Mouse (Mus musculus): ENCODE measurements around the gene Nfya. TPM values are rescaled to one million over a fixed set of nuclear protein-coding genes. Genes with fewer than 3 reads are reported as not detected.

The Nfya gene
- 100 to 1,000 TPM; 106 to 110 TPM for total RNA-seq (2023)

DNA sequence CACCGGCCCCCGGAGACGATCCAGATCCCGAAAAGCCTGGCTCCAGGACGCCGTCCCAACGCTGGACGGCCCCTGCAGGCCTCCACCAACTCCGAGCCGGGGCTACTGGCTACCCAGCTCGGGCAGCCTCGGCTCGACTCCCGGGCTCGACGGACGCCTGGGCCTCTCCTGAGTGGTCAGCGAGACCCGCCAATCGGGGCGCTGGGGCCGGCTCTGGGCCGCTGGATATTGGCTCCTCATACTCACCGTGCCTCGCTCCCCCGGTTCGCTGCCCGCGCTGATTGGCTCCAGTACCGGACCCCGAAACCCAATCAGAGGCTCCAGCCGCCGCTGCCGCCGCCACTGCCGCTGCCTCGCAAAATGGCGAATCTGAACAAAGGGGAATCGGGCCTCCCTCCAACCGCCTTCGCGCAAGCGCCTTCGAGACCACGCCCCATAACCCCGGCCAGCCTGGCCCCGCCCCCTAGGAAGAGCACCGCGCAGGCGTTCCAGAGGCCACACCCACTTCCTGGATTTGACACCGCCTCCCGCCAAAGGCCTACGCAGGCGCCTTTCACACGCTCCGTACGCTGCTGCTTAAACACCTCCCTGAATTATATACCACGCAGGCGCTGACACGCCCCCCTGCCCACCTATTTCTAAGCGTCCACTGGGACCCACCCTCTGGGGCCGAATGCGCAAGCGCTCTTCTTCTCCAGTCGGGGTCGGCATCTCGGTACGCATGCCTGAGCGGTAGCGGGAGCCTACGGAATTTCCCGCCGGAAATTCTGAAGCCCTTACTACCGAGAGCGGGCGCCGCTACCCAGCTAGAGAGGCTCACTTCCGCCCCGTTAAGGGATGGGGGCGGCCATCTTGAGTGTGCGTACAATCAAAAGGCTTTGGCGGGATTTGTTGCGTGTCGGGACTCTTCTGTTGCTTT lies at the start of gene Nfya, which contains the start of gene Oard1:
Gene Nfya (minus strand): TSS at position 527 of the 919 bp plus-strand sequence.
Gene Oard1 (plus strand): TSS at position 635 of the 919 bp plus-strand sequence.

DNA sequence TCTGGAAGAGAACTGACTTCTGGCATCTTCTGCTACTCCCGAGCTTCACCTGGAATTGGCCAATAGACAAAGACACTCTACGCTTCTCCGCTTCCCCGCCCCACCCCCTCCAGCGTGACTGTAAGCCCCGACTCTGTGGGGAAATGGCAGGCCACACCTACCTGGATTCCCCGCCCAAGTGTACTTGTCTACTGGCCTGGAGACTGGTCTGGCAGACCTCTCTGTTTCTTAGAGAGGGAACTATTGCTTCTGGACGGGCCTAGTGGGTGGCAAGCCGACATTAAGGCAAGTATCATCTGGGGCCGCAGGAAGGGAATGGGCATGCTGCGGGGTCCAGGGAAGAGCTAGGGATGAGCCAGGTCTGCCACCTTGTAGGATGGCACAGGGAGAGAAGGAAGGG lies 45.0 kb upstream of the Nfya start, which contains the start of gene Unc5cl:
Gene Unc5cl (plus strand): TSS at position 214 of the 400 bp plus-strand sequence.

DNA sequence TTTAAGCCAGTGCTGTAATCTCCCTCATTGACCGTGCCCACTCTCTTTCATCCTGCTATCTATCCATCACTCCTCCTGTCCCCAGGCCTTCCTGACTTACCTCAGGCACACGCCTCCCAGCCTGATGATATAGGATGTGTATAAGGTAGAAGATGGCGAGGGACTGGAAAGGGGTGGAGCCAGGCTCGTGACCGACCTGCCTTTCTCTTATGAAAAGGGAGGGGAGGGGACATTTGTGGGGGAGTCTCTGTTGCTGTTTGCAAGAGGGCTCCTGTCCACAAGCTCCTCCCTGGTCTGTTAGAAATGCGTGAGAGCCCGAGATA lies 41.6 kb upstream of the Nfya start, which contains the start of gene Tspo2:
Gene Tspo2 (minus strand): TSS at position 170 of the 323 bp plus-strand sequence.

DNA sequence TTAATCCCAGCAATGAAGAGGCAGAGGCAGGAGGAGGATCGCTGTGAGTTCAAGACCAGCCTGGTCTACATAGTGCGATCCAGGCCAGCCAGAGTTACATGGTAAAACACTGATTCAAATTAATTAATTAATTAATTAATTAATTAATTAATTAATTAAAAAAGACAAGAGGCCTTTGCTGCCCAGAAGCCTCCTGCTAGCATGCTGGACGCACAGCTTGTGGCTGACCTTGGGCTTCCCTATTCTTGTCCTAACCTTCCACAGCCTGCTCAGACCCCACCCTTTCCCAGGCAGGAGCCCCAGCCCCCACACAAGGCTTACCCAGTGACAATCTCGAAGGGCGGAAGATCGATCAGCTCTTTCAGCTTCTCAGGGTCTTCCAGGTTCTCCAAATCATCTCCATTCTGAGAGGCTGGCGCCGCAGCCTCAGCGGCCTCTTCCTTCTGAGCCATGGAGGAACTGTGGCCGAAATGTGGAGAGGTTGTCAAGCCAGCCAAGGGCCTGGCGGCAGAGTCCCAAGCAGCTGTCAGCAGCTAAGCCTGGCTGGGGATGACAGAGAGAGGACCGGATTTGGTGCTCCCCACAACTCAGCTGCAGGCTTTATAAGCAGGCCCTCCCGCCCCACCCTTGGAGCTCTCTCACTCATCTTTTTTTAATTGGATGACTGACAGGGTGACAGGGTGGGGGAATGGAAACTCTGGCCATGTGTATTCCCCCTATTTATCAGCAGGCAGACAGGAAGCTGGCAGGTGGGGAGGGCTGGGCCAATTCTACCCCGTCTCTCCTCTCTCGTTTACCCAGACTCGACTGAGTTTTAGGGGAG lies 22.7 kb upstream of the Nfya start, which contains the start of gene Apobec2:
Gene Apobec2 (minus strand): TSS at position 773 of the 823 bp plus-strand sequence.

DNA sequence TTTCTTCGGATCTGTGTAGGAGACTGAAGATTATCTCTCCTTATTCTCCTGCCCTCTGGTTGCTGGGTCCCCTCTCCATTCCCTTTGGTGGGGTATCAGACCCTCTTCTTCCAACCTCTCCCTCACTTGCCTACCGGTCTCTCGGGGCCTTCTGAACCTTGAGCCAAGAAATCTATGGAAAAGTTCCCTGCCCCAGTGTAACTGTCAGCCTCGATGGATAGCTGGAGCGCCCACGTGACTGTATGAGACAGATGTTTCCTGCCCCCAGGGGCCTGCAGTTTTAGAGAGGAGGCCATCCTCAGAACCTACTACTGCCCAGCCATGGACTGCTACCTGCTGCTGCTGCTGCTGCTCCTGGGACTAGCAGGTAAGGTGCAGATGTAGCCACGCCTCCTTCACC lies 50.1 kb downstream of the Nfya start, which contains the start of gene Treml1:
Gene Treml1 (plus strand): TSS at position 301 of the 400 bp plus-strand sequence.

DNA sequence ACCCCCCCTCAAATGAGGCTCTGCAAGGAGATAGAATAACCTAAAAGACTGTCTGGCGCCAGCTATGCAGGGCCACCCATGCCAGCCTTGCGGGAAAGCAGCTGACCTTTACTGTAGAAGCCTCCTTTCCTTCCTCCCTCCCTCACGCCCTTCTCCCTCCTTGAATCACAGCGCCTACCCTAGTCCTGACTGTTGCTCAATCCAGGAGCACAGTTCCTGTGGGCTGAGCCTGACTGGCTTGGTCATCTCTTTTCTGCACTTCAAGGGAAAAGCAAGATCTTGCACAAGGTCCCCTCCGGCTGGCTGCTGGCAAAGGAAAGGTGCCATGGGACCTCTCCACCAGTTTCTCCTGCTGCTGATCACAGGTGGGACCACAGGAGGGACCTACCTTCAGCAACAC lies 63.5 kb downstream of the Nfya start, which contains the start of gene Trem2:
Gene Trem2 (plus strand): TSS at position 171 of the 400 bp plus-strand sequence.

Other genes starting within 250 kb of the Nfya start
- gene A530064D06Rik, start 242.6 kb downstream of the Nfya start, total RNA-seq (2023): 10 to 100 TPM; 28.2 to 34.5 TPM
- gene Trem1, start 177.1 kb downstream of the Nfya start, total RNA-seq (2023): 100 to 1,000 TPM; 130 to 138 TPM
- gene Trem3, start 162.1 kb downstream of the Nfya start, total RNA-seq (2023): 100 to 1,000 TPM; 138 to 143 TPM
- gene Treml4, start 145.6 kb downstream of the Nfya start, total RNA-seq (2023): 100 to 1,000 TPM; 470 to 487 TPM
- 1 to 10 TPM; 6.4 to 8.9 TPM for gene Treml2, start 110.4 kb downstream of the Nfya start, total RNA-seq (2023)
- gene B430306N03Rik, start 93.8 kb downstream of the Nfya start, total RNA-seq (2023): 10 to 100 TPM; 30.5 to 42.2 TPM
- gene Trem2, start 63.5 kb downstream of the Nfya start, total RNA-seq (2023): 10 to 100 TPM; 31.5 to 31.9 TPM
- gene Treml1, start 50.0 kb downstream of the Nfya start, total RNA-seq (2023): 1 to 10 TPM; 1.6 to 3.2 TPM
- gene Oard1, start 108 bp upstream of the Nfya start, total RNA-seq (2023): 10 to 100 TPM; 18.1 to 23.8 TPM
- gene Apobec2, start 23.0 kb upstream of the Nfya start, total RNA-seq (2023): not detected
- gene Tspo2, start 41.6 kb upstream of the Nfya start, total RNA-seq (2023): not detected
- gene Unc5cl, start 45.0 kb upstream of the Nfya start, total RNA-seq (2023): not detected

Data from monocyte, adult 59 days (primary cell).